Mouse (Mus musculus): Measurements from ENCODE around the gene Bnc2. TPM values are rescaled to one million over a fixed set of nuclear protein-coding genes. Genes with fewer than 3 reads are reported as not detected.

Bnc2 gene
- 13.7 and 16.8 TPM in 2 replicates for polyA plus RNA-seq (2014; fragmentation: Nextera tagmentation; extraction: Ambion mirVana)

DNA sequence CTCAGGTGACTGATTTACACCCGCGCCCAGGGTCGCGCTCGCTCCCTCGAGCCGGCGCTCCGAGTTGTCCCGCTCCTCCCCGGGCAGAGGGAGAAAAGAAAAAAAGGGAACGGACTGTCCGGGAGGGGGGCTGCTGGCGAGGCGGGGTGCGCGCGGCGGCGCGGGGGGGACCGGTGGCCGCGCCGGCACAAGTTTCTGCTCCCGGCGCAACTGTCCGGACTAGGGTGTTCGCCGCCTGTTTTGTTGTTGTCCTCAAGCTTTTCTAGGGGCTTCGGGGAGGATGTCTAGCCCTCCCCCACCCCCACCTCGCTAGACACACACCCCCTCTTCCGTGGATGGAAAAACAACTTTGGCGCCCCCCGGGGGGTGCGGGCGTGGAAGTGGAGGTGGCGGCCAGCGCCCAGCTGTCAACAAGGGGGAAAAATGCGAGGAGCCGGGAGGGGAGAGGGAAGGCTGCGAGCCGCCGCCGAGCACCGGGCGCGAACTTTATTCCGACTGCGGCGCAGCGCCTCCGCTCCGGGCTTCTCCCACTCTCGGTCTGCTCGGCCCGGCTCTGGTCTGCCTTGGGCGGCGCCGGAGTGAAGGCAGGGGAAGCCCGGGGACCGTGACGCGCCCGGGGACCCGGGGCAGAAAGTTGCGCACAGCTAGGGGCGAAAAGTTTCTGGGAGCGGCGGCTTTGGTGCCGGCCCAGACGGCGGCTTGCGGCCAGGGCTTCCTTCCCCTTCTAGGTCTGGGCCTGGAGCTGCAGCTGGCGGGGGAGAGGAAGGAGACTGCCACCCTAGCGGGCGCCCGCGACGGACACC lies at the start of gene Bnc2:
Bnc2 (minus strand) TSS at position 105 of the 803 bp plus-strand sequence.
- Histone ChIP-seq H3K9ac (ENCODE audit: low read length) (peak within 1 kb of the TSS; percentile 86), H3K9me3 (ENCODE audit: control insufficient read depth, low read length) (no peaks in the 10 kb centered on the region), H3K4me2 (ENCODE audit: low read depth, severe bottlenecking) (peak within 1 kb of the TSS; percentile 92), H3K27me3 (ENCODE audit: control insufficient read depth, insufficient read depth, low read length) (no peaks in the 10 kb centered on the region), H3K4me1 (ENCODE audit: control insufficient read depth, insufficient read depth, low read length) (peaks cover 5% of the 10 kb centered on the region), H3K27ac (replicated peaks; ENCODE audit: low read depth, low read length) (peak within 1 kb of the TSS; percentile 83), H3K36me3 (ENCODE audit: control insufficient read depth, insufficient read depth, low read length) (no peaks in the 10 kb centered on the region), H3K4me3 (ENCODE audit: low read depth, low read length) (peak within 1 kb of the TSS; percentile 81)
- DNase-seq (ENCODE audit: low spot score) (peak; percentile 76), ATAC-seq (ENCODE audit: insufficient number of reproducible peaks, low FRiP score, low TSS enrichment, low read depth) (peak; percentile 71)
- WGBS = 0% methylated on average over 74 of the region's 80 CpGs

DNA sequence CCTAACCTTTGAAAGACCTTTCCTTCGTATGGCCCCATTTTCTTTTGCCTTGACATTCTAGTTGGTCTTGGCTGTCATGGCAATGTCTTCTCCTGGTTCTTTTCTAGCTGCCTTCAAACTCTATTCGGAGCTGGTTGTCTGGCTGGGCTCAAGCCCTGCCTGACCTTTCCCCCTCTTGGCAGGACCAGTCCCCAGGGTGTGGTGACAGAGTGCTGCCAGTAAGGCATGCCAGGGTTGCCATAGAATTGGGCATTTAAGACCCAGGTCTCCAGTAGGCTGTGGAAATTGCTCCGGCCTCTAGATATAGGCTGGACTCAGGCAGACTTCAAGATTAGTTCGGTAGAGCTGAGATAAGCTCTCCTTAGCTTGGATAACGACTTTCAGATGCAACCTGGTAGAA lies 32.9 kb upstream of the Bnc2 start:
- Histone ChIP-seq H3K9ac (ENCODE audit: low read length) (no peak overlapping the region), H3K9me3 (ENCODE audit: control insufficient read depth, low read length) (no peaks in the 10 kb centered on the region), H3K4me2 (ENCODE audit: low read depth, severe bottlenecking) (no peak overlapping the region), H3K36me3 (ENCODE audit: control insufficient read depth, insufficient read depth, low read length) (no peaks in the 10 kb centered on the region), H3K4me1 (ENCODE audit: control insufficient read depth, insufficient read depth, low read length) (no peaks in the 10 kb centered on the region), H3K27me3 (ENCODE audit: control insufficient read depth, insufficient read depth, low read length) (no peaks in the 10 kb centered on the region), H3K4me3 (ENCODE audit: low read depth, low read length) (no peak overlapping the region), H3K27ac (replicated peaks; ENCODE audit: low read depth, low read length) (no peak overlapping the region)
- DNase-seq (ENCODE audit: low spot score) (no peak), ATAC-seq (ENCODE audit: insufficient number of reproducible peaks, low FRiP score, low TSS enrichment, low read depth) (no peak)
- WGBS = 71% methylated on average over 5 of the region's 5 CpGs

DNA sequence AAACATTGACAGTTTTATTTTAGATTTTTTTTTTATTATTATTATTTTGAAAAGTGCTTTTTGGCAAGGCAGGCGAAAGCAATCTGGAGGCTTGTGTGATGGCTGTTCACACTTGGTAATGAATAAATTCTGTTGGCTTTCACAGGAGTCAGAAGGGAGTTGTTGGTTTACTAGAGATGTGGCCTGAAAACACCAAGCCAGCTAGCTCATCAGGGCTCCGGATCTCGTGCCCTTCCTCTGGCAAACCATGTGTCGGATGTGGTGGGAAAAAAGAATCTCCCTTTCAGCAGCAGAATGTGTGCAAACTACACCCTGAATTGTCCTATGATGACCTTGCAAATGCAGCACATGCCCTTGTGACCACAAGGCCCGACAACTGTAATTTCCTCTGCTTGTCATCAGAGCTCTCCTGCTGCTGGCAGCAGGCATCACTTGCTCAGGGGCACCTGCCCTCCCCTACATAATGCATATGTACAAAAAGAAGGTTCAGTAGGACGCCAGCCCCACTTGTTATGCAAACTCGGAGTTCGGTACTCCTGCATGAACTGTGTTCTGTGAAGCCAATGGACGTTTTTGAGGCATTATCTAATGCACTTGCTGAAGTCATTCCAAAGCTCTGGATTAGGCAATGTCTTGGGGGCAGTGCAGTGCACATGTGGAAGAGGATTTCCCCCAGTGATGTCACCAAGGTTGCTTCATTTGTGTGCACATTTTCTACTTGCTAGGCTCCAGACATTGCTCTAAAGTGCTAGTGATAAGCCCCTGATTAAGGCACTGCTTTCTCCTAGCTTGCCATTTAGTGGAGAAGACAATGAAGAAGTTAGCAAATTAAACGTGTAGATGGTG lies 10.7 kb upstream of the Bnc2 start:
- no peak overlapping the region for H3K27ac ChIP-seq (replicated peaks; ENCODE audit: low read depth, low read length)

DNA sequence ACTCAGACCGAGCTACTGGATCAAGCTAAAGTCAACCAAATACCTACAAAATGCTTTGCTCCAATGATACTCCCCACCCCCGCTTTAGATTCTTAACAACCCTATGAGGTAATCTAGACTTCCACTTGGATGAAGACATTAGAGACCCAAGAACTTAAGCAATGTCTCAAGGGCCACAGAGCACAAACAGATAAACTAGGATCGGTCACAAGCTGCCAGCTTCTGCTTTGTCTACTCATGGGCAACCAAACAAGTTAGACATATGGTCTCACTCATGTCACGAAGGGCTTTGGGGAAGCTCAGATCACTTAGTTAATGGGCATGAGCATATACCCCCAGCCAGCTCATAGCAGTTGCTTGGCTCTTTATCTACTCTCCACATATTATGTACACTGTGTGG lies 9.9 kb upstream of the Bnc2 start:
- Histone ChIP-seq H3K27me3 (ENCODE audit: control insufficient read depth, insufficient read depth, low read length) (no peaks in the 10 kb centered on the region), H3K27ac (replicated peaks; ENCODE audit: low read depth, low read length) (no peak overlapping the region), H3K36me3 (ENCODE audit: control insufficient read depth, insufficient read depth, low read length) (no peaks in the 10 kb centered on the region), H3K4me1 (ENCODE audit: control insufficient read depth, insufficient read depth, low read length) (no peaks in the 10 kb centered on the region), H3K9ac (ENCODE audit: low read length) (no peak overlapping the region), H3K9me3 (ENCODE audit: control insufficient read depth, low read length) (no peaks in the 10 kb centered on the region), H3K4me3 (ENCODE audit: low read depth, low read length) (no peak overlapping the region), H3K4me2 (ENCODE audit: low read depth, severe bottlenecking) (no peak overlapping the region)
- ATAC-seq (ENCODE audit: insufficient number of reproducible peaks, low FRiP score, low TSS enrichment, low read depth) = no peak
- 84% methylated on average over 4 of the region's 4 CpGs for WGBS
- no peak for DNase-seq (ENCODE audit: low spot score)

More for the DNA sequence above, 10.7 kb upstream of the Bnc2 start:
- H3K4me2 ChIP-seq (ENCODE audit: low read depth, severe bottlenecking) = no peak overlapping the region
- H3K36me3 ChIP-seq (ENCODE audit: control insufficient read depth, insufficient read depth, low read length) = no peaks in the 10 kb centered on the region
- no peak overlapping the region for H3K9ac ChIP-seq (ENCODE audit: low read length)
- DNase-seq (ENCODE audit: low spot score) (no peak), ATAC-seq (ENCODE audit: insufficient number of reproducible peaks, low FRiP score, low TSS enrichment, low read depth) (no peak)
- H3K4me3 ChIP-seq (ENCODE audit: low read depth, low read length) = no peak overlapping the region
- WGBS = 74% methylated on average over 10 of the region's 10 CpGs
- no peaks in the 10 kb centered on the region for H3K4me1 ChIP-seq (ENCODE audit: control insufficient read depth, insufficient read depth, low read length)
- H3K9me3 ChIP-seq (ENCODE audit: control insufficient read depth, low read length) = no peaks in the 10 kb centered on the region
- H3K27me3 ChIP-seq (ENCODE audit: control insufficient read depth, insufficient read depth, low read length) = no peaks in the 10 kb centered on the region

DNA sequence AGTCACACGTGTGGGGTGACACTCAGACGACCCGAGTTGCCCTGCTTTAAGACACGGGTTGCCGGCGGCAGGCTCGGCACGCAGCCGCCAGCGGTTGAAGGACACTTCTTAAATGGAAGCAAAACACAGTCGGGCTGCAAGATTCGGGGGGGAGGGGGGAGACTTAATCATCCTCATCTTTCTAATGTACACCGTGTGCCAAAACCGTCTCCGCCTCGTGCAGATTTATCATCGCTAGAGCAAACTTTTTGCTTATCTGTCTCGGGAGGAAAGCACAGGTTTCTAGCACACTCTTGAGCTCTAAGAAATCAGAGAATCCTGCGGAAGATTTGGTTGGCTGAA lies 870 bp upstream of the Bnc2 start:
- ATAC-seq (ENCODE audit: insufficient number of reproducible peaks, low FRiP score, low TSS enrichment, low read depth) = peak; percentile 18; the same call in 1 of the 2 replicates
- no peak for DNase-seq (ENCODE audit: low spot score)
- Histone ChIP-seq H3K4me1 (ENCODE audit: control insufficient read depth, insufficient read depth, low read length) (peaks cover 5% of the 10 kb centered on the region), H3K27ac (replicated peaks; ENCODE audit: low read depth, low read length) (peak overlapping the region; percentile 83), H3K27me3 (ENCODE audit: control insufficient read depth, insufficient read depth, low read length) (no peaks in the 10 kb centered on the region), H3K4me3 (ENCODE audit: low read depth, low read length) (peak overlapping the region; percentile 81), H3K36me3 (ENCODE audit: control insufficient read depth, insufficient read depth, low read length) (no peaks in the 10 kb centered on the region), H3K9me3 (ENCODE audit: control insufficient read depth, low read length) (no peaks in the 10 kb centered on the region), H3K9ac (ENCODE audit: low read length) (peak overlapping the region; percentile 86), H3K4me2 (ENCODE audit: low read depth, severe bottlenecking) (peak overlapping the region; percentile 92)
- WGBS = under 1% methylated on average over 19 of the region's 19 CpGs

DNA sequence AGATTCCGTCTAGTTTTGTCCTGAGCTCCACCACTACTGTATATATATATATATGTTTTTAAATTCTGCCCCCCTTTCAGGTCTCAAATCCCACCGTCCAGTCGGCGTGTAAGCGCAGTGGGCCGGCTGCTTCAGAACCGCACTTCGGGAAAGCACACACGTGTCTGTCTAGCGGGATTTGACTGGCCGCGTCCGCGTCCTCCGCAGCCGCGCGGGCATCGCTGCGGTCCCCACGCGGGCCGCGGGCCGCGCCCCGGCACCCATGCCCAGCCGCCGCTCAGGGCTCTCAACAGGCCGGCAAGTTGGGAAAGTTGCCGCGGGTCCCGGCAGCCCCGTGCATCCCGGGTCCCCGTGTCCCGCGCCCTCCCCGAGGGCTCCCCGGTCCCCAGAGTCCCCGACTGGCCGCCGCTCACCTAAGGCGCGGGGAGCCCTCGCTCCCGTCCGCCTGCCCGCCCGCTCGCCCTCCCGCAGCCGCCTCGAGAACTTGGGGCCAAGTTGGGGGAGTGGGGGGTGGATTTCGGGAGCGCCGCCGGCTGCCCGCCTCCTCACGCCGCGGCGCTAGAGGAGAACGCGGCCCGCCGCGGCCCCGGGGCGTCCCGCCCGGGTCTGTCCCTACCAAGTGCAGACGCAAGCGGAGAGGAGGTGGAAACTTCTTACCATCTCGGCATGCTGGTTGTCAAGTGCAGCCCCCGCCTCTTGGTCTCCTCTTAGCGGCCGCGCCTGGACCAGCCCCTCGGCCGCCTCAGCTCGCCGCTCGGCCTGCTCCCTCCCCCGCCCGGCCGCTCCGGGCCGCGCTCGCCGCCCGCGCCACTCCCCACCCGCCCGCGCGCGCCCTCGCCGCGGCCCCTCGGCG lies 531 bp downstream of the Bnc2 start:
- no peaks in the 10 kb centered on the region for H3K9me3 ChIP-seq (ENCODE audit: control insufficient read depth, low read length)
- WGBS = 1% methylated on average over 99 of the region's 104 CpGs
- H3K4me3 ChIP-seq (ENCODE audit: low read depth, low read length) = peak overlapping the region; percentile 81
- no peaks in the 10 kb centered on the region for H3K27me3 ChIP-seq (ENCODE audit: control insufficient read depth, insufficient read depth, low read length)
- DNase-seq (ENCODE audit: low spot score) (peak; percentile 79), ATAC-seq (ENCODE audit: insufficient number of reproducible peaks, low FRiP score, low TSS enrichment, low read depth) (peak; percentile 77)
- peak overlapping the region; percentile 86 for H3K9ac ChIP-seq (ENCODE audit: low read length)
- peak overlapping the region; percentile 83 for H3K27ac ChIP-seq (replicated peaks; ENCODE audit: low read depth, low read length)
- peak overlapping the region; percentile 92 for H3K4me2 ChIP-seq (ENCODE audit: low read depth, severe bottlenecking)
- H3K4me1 ChIP-seq (ENCODE audit: control insufficient read depth, insufficient read depth, low read length) = peaks cover 5% of the 10 kb centered on the region
- H3K36me3 ChIP-seq (ENCODE audit: control insufficient read depth, insufficient read depth, low read length) = no peaks in the 10 kb centered on the region

DNA sequence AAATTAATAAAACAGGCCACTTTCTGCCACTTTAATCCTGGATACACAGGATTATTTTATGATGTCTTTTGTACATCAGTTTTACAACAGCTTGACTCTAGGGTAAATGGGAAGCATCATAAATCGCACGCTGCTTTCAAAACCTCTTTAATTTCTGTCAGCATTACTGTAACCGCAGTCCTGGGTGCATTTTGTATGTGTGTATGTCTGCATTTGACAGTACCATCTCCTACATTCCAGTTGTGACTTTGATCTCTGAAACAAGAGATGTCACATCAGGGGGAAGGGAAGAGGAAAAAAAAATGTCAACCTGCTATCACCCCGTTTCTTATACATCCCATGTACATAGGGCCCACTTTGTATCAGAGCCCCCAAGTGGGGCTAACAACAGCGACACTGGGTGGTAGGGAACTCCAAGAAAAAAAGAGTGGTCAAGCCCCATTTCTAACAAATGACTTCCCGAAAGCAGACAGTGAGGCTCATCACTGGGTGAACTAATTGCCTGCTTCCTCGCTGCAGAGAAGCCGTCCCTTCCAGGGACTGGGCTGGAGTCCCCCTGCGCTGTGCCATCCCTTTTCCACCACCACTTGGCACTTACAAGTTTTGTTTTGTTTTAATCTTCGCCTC lies 1.3 kb downstream of the Bnc2 start:
- H3K4me1 ChIP-seq (ENCODE audit: control insufficient read depth, insufficient read depth, low read length) = peaks cover 5% of the 10 kb centered on the region
- no peak overlapping the region for H3K27ac ChIP-seq (replicated peaks; ENCODE audit: low read depth, low read length)
- ATAC-seq (ENCODE audit: insufficient number of reproducible peaks, low FRiP score, low TSS enrichment, low read depth) = no peak
- H3K9me3 ChIP-seq (ENCODE audit: control insufficient read depth, low read length) = no peaks in the 10 kb centered on the region
- H3K27me3 ChIP-seq (ENCODE audit: control insufficient read depth, insufficient read depth, low read length) = no peaks in the 10 kb centered on the region
- H3K4me2 ChIP-seq (ENCODE audit: low read depth, severe bottlenecking) = peak overlapping the region; percentile 92
- DNase-seq (ENCODE audit: low spot score) = peak; percentile 41
- H3K36me3 ChIP-seq (ENCODE audit: control insufficient read depth, insufficient read depth, low read length) = no peaks in the 10 kb centered on the region
- peak overlapping the region; percentile 81 for H3K4me3 ChIP-seq (ENCODE audit: low read depth, low read length)
- 10% methylated on average over 10 of the region's 10 CpGs for WGBS
- peak overlapping the region; percentile 86 for H3K9ac ChIP-seq (ENCODE audit: low read length)
